Mouse (Mus musculus) embryonic facial prominence, embryonic 14.5 days (tissue): ENCODE data around the gene Ccdc141. TPM values are rescaled to one million over a fixed set of nuclear protein-coding genes. Genes with fewer than 3 reads are reported as not detected.

ENCODE experiments used
- ATAC-seq: fragments of 200-750 bp; cut with Nextera tagmentation; 2 replicates; pipeline ENCODE4 v1.8.0; 2017; ENCODE audit warnings: low read depth, moderate number of reproducible peaks, moderate TSS enrichment
- DNase-seq: peaks from one replicate; pipeline ENCODE4 v3.0.0-alpha.2; 2015; ENCODE audit warnings: low spot score
- H3K27ac ChIP-seq: fragments of 300-500 bp; sonication (generic); replicated peaks from 2 replicates; pipeline ENCODE4 v1.5.1; 2014; ENCODE audit warnings: low read depth, mild to moderate bottlenecking, low read length, moderate library complexity
- H3K27me3 ChIP-seq: fragments of 300-500 bp; sonication (generic); replicated peaks from 2 replicates; pipeline ENCODE4 v1.6.1; 2014; ENCODE audit warnings: low read length; ENCODE audit not compliant: control insufficient read depth, insufficient read depth
- H3K36me3 ChIP-seq: fragments of 300-500 bp; sonication (generic); 2 replicates; pipeline ENCODE4 v1.6.1; 2014; ENCODE audit warnings: low read length, mixed read lengths; ENCODE audit not compliant: control insufficient read depth, insufficient read depth
- H3K4me1 ChIP-seq: fragments of 300-500 bp; sonication (generic); 2 replicates; pipeline ENCODE4 v1.6.1; 2014; ENCODE audit warnings: antibody characterized with exemption, low read length; ENCODE audit not compliant: control insufficient read depth, insufficient read depth
- H3K4me2 ChIP-seq: fragments of 300-500 bp; sonication (generic); 2 replicates; pipeline ENCODE4 v1.6.1; 2014; ENCODE audit warnings: low read depth, mild to moderate bottlenecking, low read length, moderate library complexity, mixed read lengths
- H3K4me3 ChIP-seq: fragments of 300-500 bp; sonication (generic); 2 replicates; pipeline ENCODE4 v1.5.1; 2014; ENCODE audit warnings: low read depth, mild to moderate bottlenecking, low read length
- H3K9ac ChIP-seq: fragments of 300-500 bp; sonication (generic); 2 replicates; pipeline ENCODE4 v1.6.1; 2014; ENCODE audit warnings: low read depth, mild to moderate bottlenecking, low read length, moderate library complexity, mixed read lengths
- H3K9me3 ChIP-seq: fragments of 300-500 bp; sonication (generic); 2 replicates; pipeline ENCODE4 v1.6.1; 2016; ENCODE audit warnings: low read length; ENCODE audit not compliant: control insufficient read depth
- WGBS: fragments of 180-500 bp; shearing (Covaris S2); extraction: QIAGEN DNeasy Blood & Tissue Kit; methylation state at CpG from one replicate; pipeline ENCODE4 v1.1.7; 2014; 5-methylcytosine and 5-hydroxymethylcytosine counted together
- polyA plus RNA-seq: library from polyadenylated mRNA; unstranded; fragments of >200 nt; fragmentation: Nextera tagmentation; extraction: Ambion mirVana; gene quantifications from 2 replicates; pipeline ENCODE4 v1.2.1, GENCODE M21; 2014

Ccdc141 gene
- polyA plus RNA-seq, 1 experiment from 2014 or later = 26.4 TPM

- H3K36me3 ChIP-seq = no peaks in the 10 kb centered on the region
- DNase-seq = no peak
- H3K9ac ChIP-seq = no peak overlapping the region
- no peak for ATAC-seq
- H3K4me2 ChIP-seq = no peak overlapping the region
- no peaks in the 10 kb centered on the region for H3K4me1 ChIP-seq
- H3K27me3 ChIP-seq = no peaks in the 10 kb centered on the region
- H3K27ac ChIP-seq = no peak overlapping the region
- H3K9me3 ChIP-seq = no peaks in the 10 kb centered on the region
- WGBS = 86% methylated on average over 3 of the region's 3 CpGs
- H3K4me3 ChIP-seq = no peak overlapping the region
These were observed 8.3 kb downstream of the Ccdc141 start for GRCm38 (mm10) chr2:77162135-77162534.

GRCm38 (mm10) chr2:77157546-77157945 is 12.9 kb downstream of the Ccdc141 start:
- no peaks in the 10 kb centered on the region for H3K27me3 ChIP-seq
- no peak for DNase-seq
- WGBS = 91% methylated on average over 4 of the region's 4 CpGs

GRCm38 (mm10) chr2:77154080-77154479 is 16.4 kb downstream of the Ccdc141 start:
- Histone ChIP-seq H3K4me2 (no peak overlapping the region), H3K9me3 (no peaks in the 10 kb centered on the region), H3K4me3 (no peak overlapping the region), H3K36me3 (no peaks in the 10 kb centered on the region), H3K27me3 (no peaks in the 10 kb centered on the region), H3K4me1 (no peaks in the 10 kb centered on the region), H3K9ac (no peak overlapping the region), H3K27ac (no peak overlapping the region)
- no peak for DNase-seq
- no peak for ATAC-seq
- WGBS = 68% methylated on average over 4 of the region's 4 CpGs

More at GRCm38 (mm10) chr2:77157546-77157945, 12.9 kb downstream of the Ccdc141 start:
- H3K9ac ChIP-seq = no peak overlapping the region
- no peak overlapping the region for H3K27ac ChIP-seq
- no peak overlapping the region for H3K4me3 ChIP-seq
- H3K4me1 ChIP-seq = no peaks in the 10 kb centered on the region
- no peak overlapping the region for H3K4me2 ChIP-seq
- H3K9me3 ChIP-seq = no peaks in the 10 kb centered on the region
- no peak for ATAC-seq
- no peaks in the 10 kb centered on the region for H3K36me3 ChIP-seq

- no peak for DNase-seq
- Histone ChIP-seq H3K9me3 (no peaks in the 10 kb centered on the region), H3K36me3 (no peaks in the 10 kb centered on the region), H3K9ac (no peak overlapping the region), H3K27ac (no peak overlapping the region), H3K4me1 (no peaks in the 10 kb centered on the region), H3K4me3 (no peak overlapping the region), H3K27me3 (no peaks in the 10 kb centered on the region), H3K4me2 (no peak overlapping the region)
- 90% methylated on average over 8 of the region's 8 CpGs for WGBS
- ATAC-seq = no peak
These were observed 19.2 kb downstream of the Ccdc141 start for GRCm38 (mm10) chr2:77151255-77151654.

GRCm38 (mm10) chr2:77149576-77149975 is 20.9 kb downstream of the Ccdc141 start:
- no peaks in the 10 kb centered on the region for H3K36me3 ChIP-seq
- no peaks in the 10 kb centered on the region for H3K27me3 ChIP-seq
- H3K27ac ChIP-seq = no peak overlapping the region
- DNase-seq (no peak), ATAC-seq (no peak)
- no peak overlapping the region for H3K9ac ChIP-seq
- 62% methylated on average over 2 of the region's 2 CpGs for WGBS
- no peaks in the 10 kb centered on the region for H3K9me3 ChIP-seq
- H3K4me2 ChIP-seq = no peak overlapping the region
- no peak overlapping the region for H3K4me3 ChIP-seq
- no peaks in the 10 kb centered on the region for H3K4me1 ChIP-seq

- Histone ChIP-seq H3K9me3 (no peaks in the 10 kb centered on the region), H3K9ac (no peak overlapping the region), H3K27me3 (no peaks in the 10 kb centered on the region), H3K4me1 (no peaks in the 10 kb centered on the region), H3K4me2 (no peak overlapping the region), H3K27ac (no peak overlapping the region), H3K36me3 (no peaks in the 10 kb centered on the region), H3K4me3 (no peak overlapping the region)
- no peak for DNase-seq
- no peak for ATAC-seq
- 59% methylated on average over 4 of the region's 4 CpGs for WGBS
These were observed 22.2 kb downstream of the Ccdc141 start for GRCm38 (mm10) chr2:77148215-77148614.

GRCm38 (mm10) chr2:77146968-77147367 is 23.5 kb downstream of the Ccdc141 start:
- Histone ChIP-seq H3K4me2 (no peak overlapping the region), H3K9me3 (no peaks in the 10 kb centered on the region), H3K4me1 (no peaks in the 10 kb centered on the region), H3K27ac (no peak overlapping the region), H3K4me3 (no peak overlapping the region), H3K36me3 (no peaks in the 10 kb centered on the region), H3K9ac (no peak overlapping the region), H3K27me3 (no peaks in the 10 kb centered on the region)
- DNase-seq (no peak), ATAC-seq (no peak)
- WGBS = 85% methylated on average over 2 of the region's 2 CpGs

- WGBS = 42% methylated on average over 3 of the region's 3 CpGs
- no peaks in the 10 kb centered on the region for H3K36me3 ChIP-seq
- 0 out of 2 replicates have a peak, but pooled peaks have one; percentile 41 for ATAC-seq
These were observed 24.1 kb downstream of the Ccdc141 start for GRCm38 (mm10) chr2:77146291-77146690.

GRCm38 (mm10) chr2:77143536-77143935 is 26.9 kb downstream of the Ccdc141 start:
- Histone ChIP-seq H3K4me1 (no peaks in the 10 kb centered on the region), H3K27ac (no peak overlapping the region), H3K9me3 (no peaks in the 10 kb centered on the region), H3K4me2 (no peak overlapping the region), H3K36me3 (no peaks in the 10 kb centered on the region), H3K4me3 (no peak overlapping the region), H3K9ac (no peak overlapping the region), H3K27me3 (no peaks in the 10 kb centered on the region)
- DNase-seq (peak; percentile 10), ATAC-seq (no peak)
- 52% methylated on average over 6 of the region's 6 CpGs for WGBS

More at GRCm38 (mm10) chr2:77146291-77146690, 24.1 kb downstream of the Ccdc141 start:
- Histone ChIP-seq H3K27me3 (no peaks in the 10 kb centered on the region), H3K4me2 (no peak overlapping the region), H3K4me3 (no peak overlapping the region), H3K4me1 (no peaks in the 10 kb centered on the region), H3K9me3 (no peaks in the 10 kb centered on the region), H3K27ac (no peak overlapping the region), H3K9ac (no peak overlapping the region)
- DNase-seq = peak; percentile 73
